Mouse (Mus musculus): ENCODE measurements at regions not wholly inside any gene's neighbourhood (a gene's known extent, or its start where the extent isn't known, plus 50 kb on each side); places are given as distances from the start of the nearest gene placed in this dataset.

GRCm38 (mm10) chr19:53476768-53477547 lies 52.0 kb upstream of the Dusp5 start:
- no peak for DNase-seq (ENCODE audit: low spot score in 2 of 2)

- no peak for DNase-seq (ENCODE audit: low spot score in 2 of 2)
Measured at GRCm38 (mm10) chr19:53469256-53469655, 59.7 kb upstream of the Dusp5 start.

- DNase-seq (ENCODE audit: low spot score in 2 of 2), result no peak
Measured at GRCm38 (mm10) chr19:53464681-53465080, 64.2 kb upstream of the Dusp5 start.

- no peak for DNase-seq (ENCODE audit: low spot score in 2 of 2)
Measured at GRCm38 (mm10) chr19:53464135-53464534, 64.8 kb upstream of the Dusp5 start.

- DNase-seq (ENCODE audit: low spot score in 2 of 2), result no peak
Measured at GRCm38 (mm10) chr19:53461025-53462015, 67.6 kb upstream of the Dusp5 start.

- no peak for DNase-seq (ENCODE audit: low spot score in 2 of 2)
Measured at GRCm38 (mm10) chr19:53460312-53461024, 68.4 kb upstream of the Dusp5 start.

GRCm38 (mm10) chr19:53459407-53459788 lies 69.0 kb upstream of the Smndc1 start:
- no peak for DNase-seq (ENCODE audit: low spot score in 2 of 2)

- no peak for DNase-seq (ENCODE audit: low spot score in 2 of 2)
Measured at GRCm38 (mm10) chr19:53458770-53459406, 68.5 kb upstream of the Smndc1 start.

GRCm38 (mm10) chr19:53456681-53457080 lies 66.3 kb upstream of the Smndc1 start:
- DNase-seq (ENCODE audit: low spot score in 2 of 2), result no peak

- no peak for DNase-seq (ENCODE audit: low spot score in 2 of 2)
Measured at GRCm38 (mm10) chr19:53454571-53454970, 64.2 kb upstream of the Smndc1 start.

GRCm38 (mm10) chr19:53454059-53454458 lies 63.7 kb upstream of the Smndc1 start:
- DNase-seq (ENCODE audit: low spot score in 2 of 2), result no peak

- no peak for DNase-seq (ENCODE audit: low spot score in 2 of 2)
Measured at GRCm38 (mm10) chr19:53453317-53453947, 63.1 kb upstream of the Smndc1 start.

- peak in 1 of 2 experiments; percentile 10 for DNase-seq (ENCODE audit: low spot score in 2 of 2)
Measured at GRCm38 (mm10) chr19:53452360-53452759, 62.0 kb upstream of the Smndc1 start.

GRCm38 (mm10) chr19:53451388-53451922 lies 61.1 kb upstream of the Smndc1 start:
- no peak for DNase-seq (ENCODE audit: low spot score in 2 of 2)

- DNase-seq (ENCODE audit: low spot score in 2 of 2), result no peak
Measured at GRCm38 (mm10) chr19:53450624-53451387, 60.4 kb upstream of the Smndc1 start.

GRCm38 (mm10) chr19:53449137-53449783 lies 58.9 kb upstream of the Smndc1 start:
- DNase-seq (ENCODE audit: low spot score in 2 of 2), result no peak

GRCm38 (mm10) chr19:53448206-53448605 lies 57.8 kb upstream of the Smndc1 start:
- DNase-seq (ENCODE audit: low spot score in 2 of 2), result no peak

GRCm38 (mm10) chr19:53447754-53448153 lies 57.4 kb upstream of the Smndc1 start:
- no peak for DNase-seq (ENCODE audit: low spot score in 2 of 2)

- DNase-seq (ENCODE audit: low spot score in 2 of 2), result no peak
Measured at GRCm38 (mm10) chr19:53446216-53446615, 55.8 kb upstream of the Smndc1 start.
